Mouse (Mus musculus): ENCODE measurements at regions not wholly inside any gene's neighbourhood (a gene's known extent, or its start where the extent isn't known, plus 50 kb on each side); places are given as distances from the start of the nearest gene placed in this dataset.

DNA sequence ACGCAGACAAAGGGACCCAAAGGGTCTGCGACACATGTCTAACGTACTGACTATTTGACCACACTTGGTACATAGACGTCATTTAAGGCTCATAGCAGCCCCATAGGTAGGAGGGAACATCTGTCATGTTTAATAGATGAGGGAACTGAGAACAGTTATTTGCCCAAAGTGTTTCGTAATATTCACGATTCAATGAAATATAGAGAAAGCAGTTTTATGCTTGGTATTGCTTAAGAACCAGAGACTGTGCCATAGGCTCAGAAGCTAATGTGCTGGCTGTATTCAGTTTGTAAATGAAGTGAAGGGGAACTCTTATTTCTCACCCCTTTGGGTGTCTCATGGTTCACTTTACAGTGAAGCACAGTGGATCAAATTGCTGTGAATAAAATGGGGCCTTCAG lies 65.7 kb upstream of the Plxnc1 start:
- Histone ChIP-seq H3K4me3 (replicated peaks) (no peak overlapping the region), H3K27ac (no peak overlapping the region), H3K9me3 (no peaks in the 10 kb centered on the region), H3K9ac (replicated peaks) (no peak overlapping the region), H3K27me3 (no peaks in the 10 kb centered on the region), H3K4me1 (replicated peaks) (no peaks in the 10 kb centered on the region), H3K36me3 (no peaks in the 10 kb centered on the region), H3K4me2 (no peak overlapping the region)
- 93% methylated on average over 6 of the region's 6 CpGs for WGBS
- no peak for ATAC-seq (ENCODE audit: insufficient number of reproducible peaks, insufficient read depth, low FRiP score, low TSS enrichment, low read depth)

DNA sequence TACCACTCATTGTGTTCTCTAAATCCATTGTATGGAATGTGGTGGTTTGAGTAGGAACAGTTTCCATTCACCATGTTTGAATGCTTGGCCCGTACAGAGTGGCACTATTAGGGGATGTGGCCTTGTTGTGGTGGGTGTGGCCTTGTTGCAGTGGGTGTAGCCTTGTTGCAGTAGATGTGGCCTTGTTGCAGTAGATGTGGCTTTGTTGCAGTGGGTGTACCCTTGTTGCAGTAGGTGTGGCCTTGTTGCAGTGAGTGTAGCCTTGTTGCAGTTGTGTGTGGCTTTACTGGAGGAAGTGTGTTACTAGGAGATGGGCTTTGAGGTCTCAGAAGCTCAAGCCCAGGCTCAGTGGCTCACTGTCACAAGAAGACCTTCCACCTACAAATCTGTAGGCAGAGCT lies 64.4 kb upstream of the Plxnc1 start:
- Histone ChIP-seq H3K4me2 (no peak overlapping the region), H3K27me3 (no peaks in the 10 kb centered on the region), H3K9me3 (0 out of 2 replicates have a peak, but pooled peaks cover 3% of the 10 kb centered on the region), H3K27ac (no peak overlapping the region), H3K36me3 (no peaks in the 10 kb centered on the region), H3K9ac (replicated peaks) (no peak overlapping the region), H3K4me3 (replicated peaks) (no peak overlapping the region), H3K4me1 (replicated peaks) (no peaks in the 10 kb centered on the region)
- no peak for ATAC-seq (ENCODE audit: insufficient number of reproducible peaks, insufficient read depth, low FRiP score, low TSS enrichment, low read depth)
- WGBS, result 91% methylated on average over 1 of the region's 1 CpGs

DNA sequence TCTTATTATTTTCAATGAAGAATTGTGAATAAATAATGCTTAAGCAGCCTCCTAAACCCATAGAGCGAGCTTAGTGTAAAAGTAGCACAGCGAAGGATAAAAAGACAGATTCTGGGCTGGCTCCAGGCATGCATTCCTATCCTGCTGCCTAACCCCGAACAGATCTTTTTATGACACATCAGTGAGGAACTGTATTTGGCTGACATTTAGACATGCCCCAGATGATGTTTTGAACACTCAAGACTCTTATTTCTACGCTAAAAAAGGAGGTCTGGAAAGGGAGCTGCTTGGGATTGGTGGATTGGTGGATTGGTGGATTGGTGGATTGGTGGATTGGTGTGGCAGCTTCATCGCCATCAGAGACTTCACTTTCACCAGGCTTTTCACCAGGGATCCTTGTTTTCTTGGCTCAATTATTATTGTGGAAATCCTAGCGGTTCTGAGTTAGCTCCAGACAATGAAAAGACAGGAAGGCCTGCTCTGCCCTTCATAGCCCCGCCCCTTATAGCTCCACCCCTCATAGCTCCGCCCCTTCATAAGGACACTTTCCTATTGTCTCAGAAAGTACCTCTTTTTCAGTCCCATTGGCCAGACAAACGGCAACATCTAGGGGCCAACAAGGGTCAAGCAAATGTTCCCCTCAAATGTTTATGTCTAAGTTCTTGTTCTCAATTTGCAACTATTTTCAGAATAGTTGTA lies 59.6 kb upstream of the Plxnc1 start:
- WGBS, result 82% methylated on average over 9 of the region's 9 CpGs
- Histone ChIP-seq H3K4me1 (replicated peaks) (peaks cover 12% of the 10 kb centered on the region), H3K27ac (no peak overlapping the region), H3K27me3 (no peaks in the 10 kb centered on the region), H3K9me3 (0 out of 2 replicates have a peak, but pooled peaks cover 3% of the 10 kb centered on the region), H3K4me2 (no peak overlapping the region), H3K36me3 (no peaks in the 10 kb centered on the region), H3K4me3 (replicated peaks) (no peak overlapping the region), H3K9ac (replicated peaks) (no peak overlapping the region)
- ATAC-seq (ENCODE audit: insufficient number of reproducible peaks, insufficient read depth, low FRiP score, low TSS enrichment, low read depth), result no peak

DNA sequence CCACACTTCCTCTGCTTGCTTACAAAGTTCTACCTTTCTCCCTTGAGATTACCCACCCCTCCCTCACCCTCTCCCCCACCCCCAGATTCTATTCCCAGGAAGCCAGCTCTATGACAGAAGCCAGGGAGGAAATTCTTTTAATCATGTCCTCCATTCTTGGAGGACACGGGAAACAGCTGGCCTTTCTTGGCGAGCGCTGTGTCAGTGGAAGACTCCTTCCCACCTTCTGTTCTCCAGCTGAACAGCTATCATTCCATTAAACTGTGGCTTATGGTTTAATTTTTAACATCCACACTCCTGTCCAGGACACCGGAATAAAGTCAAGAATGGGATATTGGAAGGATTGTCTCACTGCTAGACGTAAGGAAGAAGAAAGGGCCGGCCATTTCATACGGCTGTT lies 59.0 kb upstream of the Plxnc1 start:
- H3K4me1 ChIP-seq (replicated peaks), result peaks cover 12% of the 10 kb centered on the region
- no peak for ATAC-seq (ENCODE audit: insufficient number of reproducible peaks, insufficient read depth, low FRiP score, low TSS enrichment, low read depth)
- H3K27me3 ChIP-seq, result no peaks in the 10 kb centered on the region
- H3K9ac ChIP-seq (replicated peaks), result no peak overlapping the region
- no peak overlapping the region for H3K27ac ChIP-seq
- no peaks in the 10 kb centered on the region for H3K36me3 ChIP-seq
- no peak overlapping the region for H3K4me2 ChIP-seq
- H3K9me3 ChIP-seq, result 0 out of 2 replicates have a peak, but pooled peaks cover 3% of the 10 kb centered on the region
- 91% methylated on average over 7 of the region's 7 CpGs for WGBS
- H3K4me3 ChIP-seq (replicated peaks), result no peak overlapping the region

DNA sequence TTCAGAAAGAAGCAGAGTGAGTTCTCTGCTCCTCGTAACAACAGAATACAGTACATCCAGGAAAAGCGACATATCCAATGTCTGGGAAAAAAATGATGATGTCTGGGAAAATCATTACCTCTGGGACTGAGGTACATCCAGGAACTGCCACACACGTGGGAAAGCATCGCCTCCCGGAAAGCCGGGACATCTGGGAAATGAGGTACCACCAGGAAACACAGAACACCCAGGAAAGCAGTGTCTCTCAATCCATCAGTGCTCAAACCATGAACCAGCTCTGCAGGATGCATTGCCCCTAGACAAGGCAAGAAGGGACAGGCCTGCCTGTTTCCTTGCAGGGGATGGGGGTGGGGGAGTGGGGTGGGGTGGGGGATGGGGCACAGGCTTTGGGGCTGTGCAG lies 57.0 kb upstream of the Plxnc1 start:
- H3K4me3 ChIP-seq (replicated peaks), result no peak overlapping the region
- H3K4me1 ChIP-seq (replicated peaks), result peaks cover 12% of the 10 kb centered on the region
- H3K9ac ChIP-seq (replicated peaks), result 0 out of 2 replicates have a peak overlapping the region, but pooled peaks have one; percentile 34
- 0 out of 2 replicates have a peak, but pooled peaks cover 3% of the 10 kb centered on the region for H3K9me3 ChIP-seq
- 0 out of 2 replicates have a peak overlapping the region, but pooled peaks have one; percentile 45 for H3K27ac ChIP-seq
- 55% methylated on average over 6 of the region's 6 CpGs for WGBS
- ATAC-seq (ENCODE audit: insufficient number of reproducible peaks, insufficient read depth, low FRiP score, low TSS enrichment, low read depth), result no peak
- H3K27me3 ChIP-seq, result no peaks in the 10 kb centered on the region
- H3K4me2 ChIP-seq, result no peak overlapping the region
- no peaks in the 10 kb centered on the region for H3K36me3 ChIP-seq

DNA sequence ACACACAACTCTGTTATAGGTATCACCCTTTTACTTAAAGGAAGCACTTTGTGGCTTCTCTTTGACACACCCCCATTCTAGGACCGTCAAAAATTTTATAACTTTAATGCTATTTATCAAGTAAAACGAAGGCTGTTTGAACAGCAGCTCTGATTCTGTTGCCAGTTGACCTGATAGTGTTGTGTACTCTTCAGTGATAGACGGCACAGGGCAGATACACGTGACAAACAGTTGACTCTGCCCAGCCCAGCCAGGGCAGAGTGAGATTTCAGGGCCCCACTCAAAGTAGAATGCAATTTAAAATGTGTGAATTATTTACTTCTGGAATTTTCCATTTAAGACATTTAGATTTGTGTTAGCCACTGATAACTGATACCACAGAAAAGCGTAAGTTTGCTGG lies 55.1 kb upstream of the Plxnc1 start:
- no peaks in the 10 kb centered on the region for H3K27me3 ChIP-seq
- ATAC-seq (ENCODE audit: insufficient number of reproducible peaks, insufficient read depth, low FRiP score, low TSS enrichment, low read depth), result no peak
- 0 out of 2 replicates have a peak, but pooled peaks cover 2% of the 10 kb centered on the region for H3K9me3 ChIP-seq
- WGBS, result 92% methylated on average over 5 of the region's 5 CpGs
- no peak overlapping the region for H3K4me2 ChIP-seq
- H3K27ac ChIP-seq, result no peak overlapping the region
- H3K9ac ChIP-seq (replicated peaks), result no peak overlapping the region
- peaks cover 12% of the 10 kb centered on the region for H3K4me1 ChIP-seq (replicated peaks)
- H3K36me3 ChIP-seq, result no peaks in the 10 kb centered on the region
- H3K4me3 ChIP-seq (replicated peaks), result no peak overlapping the region
